Mouse (Mus musculus): Measurements from ENCODE around the gene Tcl1. TPM values are rescaled to one million over a fixed set of nuclear protein-coding genes. Genes with fewer than 3 reads are reported as not detected.
"Not testable (repeated sequence)": the region's sequence is repeated elsewhere in the genome, so short reads cannot be mapped to it uniquely, and the experiment has no call there.

Gene Tcl1
- polyA plus RNA-seq (2017; shearing (Covaris generic)): under 1 TPM in 1 of 2 experiments, not detected in 1; 0.49 TPM

GRCm38 (mm10) chr12:105222601-105223319 lies at the start of gene Tcl1:
Gene Tcl1 (minus strand): TSS chr12:105222793.
- ATAC-seq: no peak

GRCm38 (mm10) chr12:105271016-105271965 lies 48.7 kb upstream of the Tcl1 start:
- ATAC-seq: no peak

GRCm38 (mm10) chr12:105267076-105267475 lies 44.5 kb upstream of the Tcl1 start:
- ATAC-seq: no peak

GRCm38 (mm10) chr12:105266096-105266495 lies 43.5 kb upstream of the Tcl1 start:
- ATAC-seq: no peak

GRCm38 (mm10) chr12:105259221-105259620 lies 36.6 kb upstream of the Tcl1 start:
- no peak for ATAC-seq

GRCm38 (mm10) chr12:105258787-105259186 lies 36.2 kb upstream of the Tcl1 start:
- ATAC-seq: no peak

- no peak for ATAC-seq
Measured at GRCm38 (mm10) chr12:105253796-105254195, 31.2 kb upstream of the Tcl1 start.

- ATAC-seq: no peak
Measured at GRCm38 (mm10) chr12:105248763-105249233, 26.2 kb upstream of the Tcl1 start.

- ATAC-seq: no peak
Measured at GRCm38 (mm10) chr12:105239060-105239459, 16.5 kb upstream of the Tcl1 start.

- no peak for ATAC-seq
Measured at GRCm38 (mm10) chr12:105235091-105235490, 12.5 kb upstream of the Tcl1 start.

- ATAC-seq: no peak
Measured at GRCm38 (mm10) chr12:105234362-105234761, 11.8 kb upstream of the Tcl1 start.

- ATAC-seq: no peak
Measured at GRCm38 (mm10) chr12:105224621-105225320, 2.2 kb upstream of the Tcl1 start.

GRCm38 (mm10) chr12:105217101-105217760 lies 5.4 kb downstream of the Tcl1 start:
- no peak for ATAC-seq

- ATAC-seq: no peak
Measured at GRCm38 (mm10) chr12:105209231-105209630, 13.4 kb downstream of the Tcl1 start.

GRCm38 (mm10) chr12:105208441-105208840 lies 14.2 kb downstream of the Tcl1 start:
- ATAC-seq: no peak

- no peak for ATAC-seq
Measured at GRCm38 (mm10) chr12:105207071-105207470, 15.5 kb downstream of the Tcl1 start.

- ATAC-seq: not testable (repeated sequence)
Measured at GRCm38 (mm10) chr12:105201657-105202056, 20.9 kb downstream of the Tcl1 start, which contains the start of gene Tcl1b4. Gene Tcl1b4 (plus strand): TSS chr12:105201957.

- ATAC-seq: not testable (repeated sequence)
Measured at GRCm38 (mm10) chr12:105199684-105200497, 22.7 kb downstream of the Tcl1 start.

GRCm38 (mm10) chr12:105190743-105191142 lies 31.9 kb downstream of the Tcl1 start, which contains the start of gene Tcl1b3:
Gene Tcl1b3 (plus strand): TSS chr12:105191043.
- ATAC-seq: not testable (repeated sequence)

GRCm38 (mm10) chr12:105188980-105189379 lies 33.6 kb downstream of the Tcl1 start:
- ATAC-seq: not testable (repeated sequence)

Measured in activated CD4-positive, CD25-positive, alpha-beta regulatory T cell, adult 4 months (primary cell).